Mouse (Mus musculus) testis, postnatal 14 days (tissue): ENCODE measurements around the gene Rspo1.
A peak's percentile ranks its signal among the peaks of the same experiment; 100 is the strongest.

Source experiments
- DNase-seq: peaks from one replicate; pipeline ENCODE4 v3.0.0; 2021; ENCODE audit warnings: low spot score

The Rspo1 gene

GRCm38 (mm10) chr4:125029891-125030614 is 43.8 kb downstream of the Rspo1 start:
- peak; percentile 94 for DNase-seq

- no peak for DNase-seq
Measured at GRCm38 (mm10) chr4:125034341-125034740, 48.1 kb downstream of the Rspo1 start.

- DNase-seq: no peak
Measured at GRCm38 (mm10) chr4:125044454-125044853, 58.2 kb downstream of the Rspo1 start.

GRCm38 (mm10) chr4:125055385-125055784 is 69.2 kb downstream of the Rspo1 start:
- no peak for DNase-seq

GRCm38 (mm10) chr4:125056476-125056875 is 70.2 kb downstream of the Rspo1 start:
- DNase-seq: no peak

- no peak for DNase-seq
Measured at GRCm38 (mm10) chr4:125057273-125057672, 71.0 kb downstream of the Rspo1 start.

GRCm38 (mm10) chr4:125058033-125058432 is 71.8 kb downstream of the Rspo1 start:
- DNase-seq: no peak
